Mouse (Mus musculus) neural tube, embryonic 14.5 days (tissue): ENCODE measurements around the gene Gas7. TPM values are rescaled to one million over a fixed set of nuclear protein-coding genes. Genes with fewer than 3 reads are reported as not detected.

ENCODE experiments used
- ATAC-seq: fragments of 200-750 bp; cut with Nextera tagmentation; 2 replicates; pipeline ENCODE4 v1.8.0; 2017; ENCODE audit warnings: low read depth, mild to moderate bottlenecking, moderate TSS enrichment, moderate library complexity
- H3K27ac ChIP-seq: fragments of 300-500 bp; sonication (generic); 2 replicates; pipeline ENCODE4 v1.5.1; 2014; ENCODE audit warnings: low read depth, mild to moderate bottlenecking, control low read depth, low read length, moderate library complexity, mixed read lengths
- H3K27me3 ChIP-seq: fragments of 300-500 bp; sonication (generic); 2 replicates; pipeline ENCODE4 v1.6.1; 2014; ENCODE audit warnings: low read length; ENCODE audit not compliant: control insufficient read depth, insufficient read depth
- H3K36me3 ChIP-seq: fragments of 300-500 bp; sonication (generic); 2 replicates; pipeline ENCODE4 v1.6.1; 2014; ENCODE audit warnings: low read length, mixed read lengths; ENCODE audit not compliant: control insufficient read depth, insufficient read depth
- H3K4me1 ChIP-seq: fragments of 300-500 bp; sonication (generic); 2 replicates; pipeline ENCODE4 v1.6.1; 2014; ENCODE audit warnings: low read length; ENCODE audit not compliant: control insufficient read depth, insufficient read depth
- H3K4me2 ChIP-seq: fragments of 300-500 bp; sonication (generic); 2 replicates; pipeline ENCODE4 v1.6.1; 2014; ENCODE audit warnings: mild to moderate bottlenecking, low read depth, low read length, control low read depth
- H3K4me3 ChIP-seq: fragments of 300-500 bp; sonication (generic); 2 replicates; pipeline ENCODE4 v1.5.1; 2014; ENCODE audit warnings: low read depth, low read length, control low read depth, mixed read lengths
- H3K9ac ChIP-seq: fragments of 300-500 bp; sonication (generic); replicated peaks from 2 replicates; pipeline ENCODE4 v1.6.1; 2014; ENCODE audit warnings: low read depth, mild to moderate bottlenecking, control low read depth, low read length, mixed read lengths
- H3K9me3 ChIP-seq: fragments of 300-500 bp; sonication (generic); 2 replicates; pipeline ENCODE4 v1.6.1; 2016; ENCODE audit warnings: low read length; ENCODE audit not compliant: control insufficient read depth
- WGBS: fragments of 180-500 bp; shearing (Covaris S2); extraction: QIAGEN DNeasy Blood & Tissue Kit; methylation state at CpG from one replicate; pipeline ENCODE4 v1.1.7; 2014; 5-methylcytosine and 5-hydroxymethylcytosine counted together
- polyA plus RNA-seq: library from polyadenylated mRNA; unstranded; fragments of >200 nt; fragmentation: Nextera tagmentation; extraction: Ambion mirVana; gene quantifications from 2 replicates; pipeline ENCODE4 v1.2.1, GENCODE M21; 2014

Gene Gas7
- polyA plus RNA-seq, 1 experiment from 2014 or later: 22.1 TPM

- no peak for ATAC-seq
- H3K4me2 ChIP-seq: no peak overlapping the region
- 88% methylated on average over 6 of the region's 6 CpGs for WGBS
- H3K4me3 ChIP-seq: no peak overlapping the region
- no peaks in the 10 kb centered on the region for H3K9me3 ChIP-seq
- H3K9ac ChIP-seq: no peak overlapping the region
- no peaks in the 10 kb centered on the region for H3K27me3 ChIP-seq
- no peak overlapping the region for H3K27ac ChIP-seq
- H3K36me3 ChIP-seq: no peaks in the 10 kb centered on the region
- H3K4me1 ChIP-seq: no peaks in the 10 kb centered on the region
These were observed 129.8 kb downstream of the Gas7 start for GRCm38 (mm10) chr11:67585016-67585415.

DNA sequence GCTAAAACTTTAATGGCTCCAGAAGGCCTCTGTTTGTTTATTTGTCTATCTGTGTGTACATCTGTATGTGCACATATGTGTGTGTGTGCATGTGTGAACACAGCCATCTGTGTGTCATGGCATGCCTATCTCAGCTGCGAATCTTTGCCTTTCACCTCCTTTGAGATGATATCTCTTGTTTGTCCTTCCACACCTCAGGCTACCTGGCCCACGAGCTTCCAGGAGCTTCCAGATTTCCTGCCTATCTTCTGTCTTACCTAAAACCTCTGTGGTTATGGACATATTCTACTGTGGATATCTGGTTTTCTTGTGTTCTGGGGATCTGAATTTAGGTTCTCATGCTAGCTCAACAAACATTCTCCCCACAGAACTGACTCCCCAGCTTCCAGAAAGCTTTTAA, 130.4 kb downstream of the Gas7 start:
- WGBS: 93% methylated on average over 2 of the region's 2 CpGs
- Histone ChIP-seq H3K9me3 (no peaks in the 10 kb centered on the region), H3K9ac (no peak overlapping the region), H3K4me1 (no peaks in the 10 kb centered on the region), H3K4me3 (no peak overlapping the region), H3K36me3 (no peaks in the 10 kb centered on the region), H3K4me2 (no peak overlapping the region), H3K27ac (no peak overlapping the region), H3K27me3 (no peaks in the 10 kb centered on the region)
- no peak for ATAC-seq

- 63% methylated on average over 3 of the region's 3 CpGs for WGBS
- Histone ChIP-seq H3K9ac (no peak overlapping the region), H3K27me3 (no peaks in the 10 kb centered on the region), H3K27ac (no peak overlapping the region), H3K4me1 (no peaks in the 10 kb centered on the region), H3K4me3 (no peak overlapping the region), H3K9me3 (no peaks in the 10 kb centered on the region), H3K4me2 (no peak overlapping the region), H3K36me3 (no peaks in the 10 kb centered on the region)
- no peak for ATAC-seq
These were observed 131.2 kb downstream of the Gas7 start for GRCm38 (mm10) chr11:67586231-67586994.

GRCm38 (mm10) chr11:67588196-67588827, 133.1 kb downstream of the Gas7 start:
- Histone ChIP-seq H3K27ac (no peak overlapping the region), H3K9ac (no peak overlapping the region), H3K4me3 (no peak overlapping the region), H3K36me3 (no peaks in the 10 kb centered on the region), H3K9me3 (no peaks in the 10 kb centered on the region), H3K27me3 (no peaks in the 10 kb centered on the region), H3K4me1 (no peaks in the 10 kb centered on the region), H3K4me2 (no peak overlapping the region)
- 87% methylated on average over 8 of the region's 8 CpGs for WGBS
- no peak for ATAC-seq

DNA sequence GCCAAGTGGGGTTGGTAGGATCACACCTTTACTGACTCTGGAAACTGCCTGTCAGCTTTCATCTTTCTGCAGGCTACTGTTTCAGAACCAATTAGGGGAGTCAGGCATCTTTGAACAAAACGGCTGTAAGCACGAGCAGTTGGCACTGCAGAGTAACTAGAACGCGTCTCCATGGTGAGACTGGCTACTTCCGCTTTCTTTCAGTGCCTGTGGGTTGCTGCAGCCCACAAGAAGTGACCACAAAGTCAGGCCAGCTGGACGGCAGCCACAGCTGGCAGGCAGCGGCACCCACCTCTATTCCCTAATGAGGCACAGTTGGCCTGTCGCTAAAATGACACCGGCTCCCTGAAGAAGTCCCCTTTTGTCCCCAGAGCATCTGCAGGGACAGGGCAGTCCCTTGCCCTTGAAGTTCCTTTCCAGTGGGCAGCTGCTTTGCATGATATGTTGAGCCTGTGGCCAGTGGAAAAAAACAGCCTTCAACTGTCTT, 133.6 kb downstream of the Gas7 start:
- WGBS: 38% methylated on average over 9 of the region's 9 CpGs
- Histone ChIP-seq H3K4me3 (no peak overlapping the region), H3K4me2 (no peak overlapping the region), H3K27me3 (no peaks in the 10 kb centered on the region), H3K4me1 (no peaks in the 10 kb centered on the region), H3K36me3 (no peaks in the 10 kb centered on the region), H3K9me3 (no peaks in the 10 kb centered on the region), H3K9ac (no peak overlapping the region), H3K27ac (peak overlapping the region; percentile 12; the same call in 1 of the 2 replicates)
- peak; percentile 46; the same call in 1 of the 2 replicates for ATAC-seq

- Histone ChIP-seq H3K4me3 (no peak overlapping the region), H3K27me3 (no peaks in the 10 kb centered on the region), H3K9me3 (no peaks in the 10 kb centered on the region), H3K4me2 (no peak overlapping the region), H3K4me1 (peaks cover 4% of the 10 kb centered on the region; the same call in 1 of the 2 replicates), H3K36me3 (no peaks in the 10 kb centered on the region), H3K27ac (no peak overlapping the region), H3K9ac (no peak overlapping the region)
- ATAC-seq: peak; percentile 77; the same call in 1 of the 2 replicates
- WGBS: 40% methylated on average over 6 of the region's 6 CpGs
These were observed 141.0 kb downstream of the Gas7 start for GRCm38 (mm10) chr11:67596233-67596632.

- Histone ChIP-seq H3K4me2 (no peak overlapping the region), H3K27ac (no peak overlapping the region), H3K4me1 (peaks cover 4% of the 10 kb centered on the region; the same call in 1 of the 2 replicates), H3K4me3 (no peak overlapping the region), H3K36me3 (no peaks in the 10 kb centered on the region), H3K27me3 (no peaks in the 10 kb centered on the region), H3K9ac (no peak overlapping the region), H3K9me3 (no peaks in the 10 kb centered on the region)
- ATAC-seq: no peak
- WGBS: 86% methylated on average over 6 of the region's 6 CpGs
These were observed 141.6 kb downstream of the Gas7 start for GRCm38 (mm10) chr11:67596856-67597255.

DNA sequence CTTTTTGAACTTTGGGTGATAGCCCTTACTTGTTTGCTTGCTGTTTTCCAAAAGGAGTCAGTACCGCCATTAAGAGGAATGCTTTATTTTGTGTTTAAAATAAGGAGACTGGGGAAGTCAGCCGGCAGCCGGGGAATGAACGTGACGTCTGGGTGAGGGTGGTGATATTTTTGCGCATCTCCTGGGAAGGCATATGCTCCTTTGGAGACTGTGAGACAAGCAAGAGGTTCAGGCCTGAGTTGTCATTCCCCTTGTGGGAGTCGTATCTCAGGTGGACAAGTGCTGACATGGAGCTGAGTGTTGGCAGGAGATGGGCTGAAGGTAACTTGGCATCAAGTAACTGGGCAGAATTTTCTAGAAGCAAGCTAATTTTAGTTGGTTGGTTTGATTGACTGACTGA, 142.2 kb downstream of the Gas7 start:
- no peak overlapping the region for H3K9ac ChIP-seq
- H3K36me3 ChIP-seq: no peaks in the 10 kb centered on the region
- peaks cover 4% of the 10 kb centered on the region; the same call in 1 of the 2 replicates for H3K4me1 ChIP-seq
- H3K9me3 ChIP-seq: no peaks in the 10 kb centered on the region
- H3K4me3 ChIP-seq: no peak overlapping the region
- no peak overlapping the region for H3K27ac ChIP-seq
- 91% methylated on average over 7 of the region's 7 CpGs for WGBS
- no peak overlapping the region for H3K4me2 ChIP-seq
- no peak for ATAC-seq
- H3K27me3 ChIP-seq: no peaks in the 10 kb centered on the region

DNA sequence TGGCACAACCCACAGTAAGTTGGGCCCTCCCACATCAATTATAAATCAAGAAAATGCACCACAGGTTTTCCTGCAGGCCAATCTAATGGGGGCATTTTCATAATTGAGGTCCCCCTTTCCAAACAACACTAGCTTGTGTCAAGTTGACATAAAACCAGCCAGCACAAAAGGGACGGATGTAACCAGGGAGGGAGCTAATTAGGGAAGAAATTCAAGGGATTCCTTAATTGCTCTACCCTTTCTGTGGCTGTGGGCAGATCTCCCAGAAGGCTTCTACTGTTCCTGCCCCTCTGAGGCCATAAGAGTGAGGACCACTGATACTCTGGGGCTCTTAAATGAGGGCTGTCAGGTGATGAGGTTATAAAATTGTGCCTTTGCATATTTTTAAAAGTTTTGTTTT, 143.9 kb downstream of the Gas7 start:
- peaks cover 9% of the 10 kb centered on the region for H3K4me1 ChIP-seq
- no peak overlapping the region for H3K27ac ChIP-seq
- no peak overlapping the region for H3K4me3 ChIP-seq
- H3K9ac ChIP-seq: no peak overlapping the region
- no peaks in the 10 kb centered on the region for H3K9me3 ChIP-seq
- no peak for ATAC-seq
- H3K27me3 ChIP-seq: no peaks in the 10 kb centered on the region
- no peak overlapping the region for H3K4me2 ChIP-seq
- no peaks in the 10 kb centered on the region for H3K36me3 ChIP-seq
- WGBS: 16% methylated on average over 1 of the region's 1 CpGs
